Mouse (Mus musculus): Measurements from ENCODE around the gene Grem2. TPM values are rescaled to one million over a fixed set of nuclear protein-coding genes. Genes with fewer than 3 reads are reported as not detected.

Grem2 gene
- total RNA-seq (2021) = 10 to 100 TPM; 10.6 to 13.9 TPM
- long read RNA-seq, experiment 1 = 0 reads
- long read RNA-seq, experiment 2, partial matches to known transcripts = 0 of 2 reads
- long read RNA-seq, experiment 2, other reads (novel, unspliced or antisense) = 1 of 2 reads

DNA sequence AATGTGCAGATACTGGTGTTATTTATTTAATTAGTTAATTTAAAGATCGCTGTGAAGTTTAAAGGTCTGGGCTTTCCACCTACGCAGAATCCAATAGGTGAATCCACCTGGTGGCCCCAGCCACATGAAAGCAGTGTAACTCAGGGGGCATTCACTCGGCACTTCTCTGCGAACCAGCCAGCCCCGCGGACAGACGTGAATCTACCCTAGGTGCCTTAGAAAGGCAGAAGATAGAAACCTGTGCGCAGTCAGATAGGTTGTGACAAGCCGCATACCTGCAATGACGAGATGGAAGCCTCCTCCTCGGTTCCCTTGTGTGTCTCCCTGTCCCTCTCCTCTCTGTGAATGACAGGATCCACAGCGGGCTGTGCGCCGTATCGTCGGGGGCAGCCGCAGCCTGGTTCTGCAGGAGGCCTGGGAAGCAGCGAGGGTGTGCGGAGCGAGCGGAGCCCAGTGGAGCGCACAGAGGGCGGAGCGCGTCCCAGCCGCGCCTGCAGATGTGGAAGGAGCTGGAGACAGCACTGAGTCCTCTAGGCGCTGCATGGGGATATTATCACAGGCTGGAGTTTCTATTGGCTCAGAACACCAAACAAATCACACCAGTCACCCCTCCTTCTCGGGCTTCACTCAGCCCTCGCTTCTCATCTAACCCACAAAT is at the start of gene Grem2:
Gene Grem2, minus strand, starts transcription at position 522 of the 658 bp plus-strand sequence.
- peak; percentile 40 to 52 for DNase-seq (ENCODE audit: low spot score in 2 of 2)
- H3K27ac ChIP-seq = peak within 1 kb of the TSS; percentile 86
- peak within 1 kb of the TSS; percentile 65 for H3K4me3 ChIP-seq
- no peak for TF ChIP-seq CTCF (conservative IDR thresholded peaks at IDR 0.05)

- Histone ChIP-seq H3K27ac (no peak overlapping the region), H3K4me3 (no peak overlapping the region)
- no peak for TF ChIP-seq CTCF (conservative IDR thresholded peaks at IDR 0.05)
- DNase-seq (ENCODE audit: low spot score in 2 of 2) = no peak
Measured at GRCm38 (mm10) chr1:174959837-174960236, 38.2 kb upstream of the Grem2 start.

DNA sequence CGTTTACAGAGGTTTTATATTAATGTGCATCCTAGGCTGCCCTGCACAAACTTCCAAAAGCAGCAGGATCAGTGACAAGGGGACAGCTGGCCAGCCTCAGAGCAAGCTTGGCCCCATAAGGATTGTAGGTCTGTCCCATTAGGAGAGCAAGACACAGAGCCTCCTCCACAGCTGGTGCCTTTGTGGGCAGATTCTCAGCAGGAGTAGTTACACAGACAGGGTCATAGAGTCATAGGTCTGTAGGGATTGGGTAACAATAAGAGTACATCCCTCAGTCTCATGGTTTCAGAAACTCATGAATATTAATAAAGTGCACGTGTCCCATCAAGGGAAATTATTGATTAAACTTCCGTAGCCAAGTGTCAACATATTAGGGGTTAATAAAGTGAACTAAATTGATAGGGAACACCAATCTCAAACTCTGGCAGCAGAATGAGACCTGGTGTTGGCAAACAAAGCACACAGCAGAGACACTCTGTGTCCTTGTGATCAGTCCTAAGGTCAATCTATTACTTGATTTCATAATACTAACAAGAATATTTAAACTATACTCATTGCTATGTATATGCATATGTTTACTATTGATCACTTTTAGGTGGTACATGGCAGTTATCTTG is 9.5 kb upstream of the Grem2 start:
- Histone ChIP-seq H3K27ac (no peak overlapping the region), H3K4me3 (no peak overlapping the region)
- TF ChIP-seq CTCF (conservative IDR thresholded peaks at IDR 0.05) = no peak
- DNase-seq (ENCODE audit: low spot score in 2 of 2) = no peak

GRCm38 (mm10) chr1:174929459-174930181 is 8.0 kb upstream of the Grem2 start:
- no peak for TF ChIP-seq CTCF (conservative IDR thresholded peaks at IDR 0.05)
- peak in 1 of 2 experiments; percentile 25 for DNase-seq (ENCODE audit: low spot score in 2 of 2)
- Histone ChIP-seq H3K4me3 (no peak overlapping the region), H3K27ac (peak overlapping the region; percentile 33; the same call in 1 of the 2 replicates)

DNA sequence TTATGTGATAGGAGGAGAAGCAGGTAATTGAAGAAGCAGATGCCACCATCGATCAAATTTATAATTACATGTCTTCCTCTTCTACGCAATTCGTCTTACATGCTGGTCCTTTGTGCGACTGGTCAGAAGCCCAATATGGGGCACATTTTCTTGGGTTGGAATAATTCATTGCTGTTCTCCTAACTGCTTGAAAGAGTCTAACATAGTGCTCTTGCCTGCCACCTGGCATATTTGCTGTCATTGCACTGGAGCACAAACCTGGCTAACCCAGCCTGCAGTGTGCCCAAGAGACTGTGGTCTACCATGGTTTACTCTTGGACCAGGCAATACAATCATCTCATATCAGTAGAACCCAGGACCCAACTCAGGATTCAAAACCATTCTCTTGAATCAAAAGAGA is 2.7 kb downstream of the Grem2 start:
- no peak overlapping the region for H3K27ac ChIP-seq
- DNase-seq (ENCODE audit: low spot score in 2 of 2) = no peak
- peak; percentile 54 for TF ChIP-seq CTCF (conservative IDR thresholded peaks at IDR 0.05)
- no peak overlapping the region for H3K4me3 ChIP-seq

DNA sequence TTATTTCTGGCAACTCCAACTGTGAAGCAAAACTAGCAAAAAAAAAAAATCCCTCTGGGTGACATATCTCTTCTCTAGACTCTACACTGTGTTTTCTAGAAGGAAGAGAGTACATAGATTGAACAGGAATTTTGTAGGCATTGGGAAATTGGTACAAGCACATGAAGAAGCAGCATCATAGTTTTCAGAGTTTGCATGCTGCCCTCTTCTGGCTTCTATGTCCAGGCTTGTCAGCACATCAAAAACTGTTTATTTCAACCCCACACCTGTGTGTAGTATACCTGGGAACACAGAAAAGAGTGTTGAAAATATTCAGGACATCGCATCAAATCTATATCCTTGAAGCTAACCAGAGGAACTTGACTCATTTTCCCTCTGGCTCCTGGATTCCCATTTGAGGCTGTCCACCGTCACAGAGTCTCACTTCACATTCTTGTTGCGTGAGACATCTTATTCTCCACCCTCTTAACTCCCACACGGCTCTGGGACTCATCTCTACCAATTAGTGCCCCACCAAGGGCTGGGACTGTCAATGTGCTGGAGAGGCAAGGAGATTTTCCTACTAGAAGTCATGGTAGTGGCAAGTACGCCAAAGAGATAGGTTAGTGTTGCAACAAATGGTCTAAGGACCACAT is 3.3 kb downstream of the Grem2 start:
- TF ChIP-seq CTCF (conservative IDR thresholded peaks at IDR 0.05) = peak; percentile 69
- DNase-seq (ENCODE audit: low spot score in 2 of 2) = no peak
- H3K4me3 ChIP-seq = no peak overlapping the region
- no peak overlapping the region for H3K27ac ChIP-seq

DNA sequence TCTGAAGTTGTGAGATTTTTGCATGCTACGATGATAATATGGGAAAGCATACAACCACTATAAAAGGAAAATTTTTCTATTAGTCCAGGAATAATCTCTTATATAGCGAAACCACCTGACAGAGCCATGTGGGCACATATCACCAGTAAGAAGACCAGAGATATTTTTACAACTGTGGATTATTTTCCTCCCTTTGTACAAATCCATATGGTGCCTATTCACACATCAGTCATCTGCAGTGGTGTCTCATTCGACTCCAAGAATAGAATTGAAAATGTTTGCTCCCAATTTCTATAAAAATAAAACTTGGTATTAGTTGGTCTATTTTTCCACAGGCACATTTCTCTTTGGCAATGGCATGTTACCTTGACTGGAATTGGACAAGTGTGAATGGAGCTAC is 11.8 kb downstream of the Grem2 start:
- H3K4me3 ChIP-seq = no peak overlapping the region
- no peak for DNase-seq (ENCODE audit: low spot score in 2 of 2)
- no peak for TF ChIP-seq CTCF (conservative IDR thresholded peaks at IDR 0.05)
- no peak overlapping the region for H3K27ac ChIP-seq

DNA sequence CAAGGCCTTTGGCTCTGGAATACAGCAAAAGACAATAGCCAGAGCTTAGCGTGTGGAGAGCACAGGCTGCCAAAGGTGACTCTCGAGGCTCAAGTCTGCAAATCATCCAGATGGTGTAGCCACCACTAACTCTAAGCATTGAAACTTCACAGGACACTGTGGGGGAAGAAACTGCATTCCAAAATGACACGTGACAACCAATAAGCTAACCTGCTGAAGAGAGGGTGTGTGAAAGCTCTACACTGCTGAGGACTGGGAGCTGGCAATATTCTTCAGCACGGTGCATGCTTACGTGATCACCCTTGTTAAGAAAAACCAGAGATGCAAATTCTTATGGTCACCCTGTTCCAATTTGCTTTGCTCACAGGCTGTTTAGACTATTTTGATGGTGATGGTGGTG is 13.4 kb downstream of the Grem2 start:
- H3K27ac ChIP-seq = no peak overlapping the region
- H3K4me3 ChIP-seq = no peak overlapping the region
- TF ChIP-seq CTCF (conservative IDR thresholded peaks at IDR 0.05) = no peak
- DNase-seq (ENCODE audit: low spot score in 2 of 2) = no peak

GRCm38 (mm10) chr1:174907637-174908036 is 14.0 kb downstream of the Grem2 start:
- DNase-seq (ENCODE audit: low spot score in 2 of 2) = no peak
- Histone ChIP-seq H3K4me3 (no peak overlapping the region), H3K27ac (no peak overlapping the region)
- TF ChIP-seq CTCF (conservative IDR thresholded peaks at IDR 0.05) = no peak

- no peak for TF ChIP-seq CTCF (conservative IDR thresholded peaks at IDR 0.05)
- no peak for DNase-seq (ENCODE audit: low spot score in 2 of 2)
- H3K27ac ChIP-seq = no peak overlapping the region
- no peak overlapping the region for H3K4me3 ChIP-seq
Measured at GRCm38 (mm10) chr1:174902755-174903154, 18.9 kb downstream of the Grem2 start.

GRCm38 (mm10) chr1:174892471-174892870 is 29.1 kb downstream of the Grem2 start:
- no peak for TF ChIP-seq CTCF (conservative IDR thresholded peaks at IDR 0.05)

GRCm38 (mm10) chr1:174888684-174889405 is 32.8 kb downstream of the Grem2 start:
- Histone ChIP-seq H3K4me3 (no peak overlapping the region), H3K27ac (no peak overlapping the region)
- TF ChIP-seq CTCF (conservative IDR thresholded peaks at IDR 0.05) = no peak
- DNase-seq (ENCODE audit: low spot score in 2 of 2) = no peak

More at GRCm38 (mm10) chr1:174892471-174892870, 29.1 kb downstream of the Grem2 start:
- Histone ChIP-seq H3K27ac (no peak overlapping the region), H3K4me3 (no peak overlapping the region)
- no peak for DNase-seq (ENCODE audit: low spot score in 2 of 2)

All from layer of hippocampus, adult 2 months (tissue).